Mouse (Mus musculus): Measurements from ENCODE around the gene Stpg1. TPM values are rescaled to one million over a fixed set of nuclear protein-coding genes. Genes with fewer than 3 reads are reported as not detected.

The Stpg1 gene
- polyA plus RNA-seq, 1 experiment from 2014 or later, result 0.23 TPM

DNA sequence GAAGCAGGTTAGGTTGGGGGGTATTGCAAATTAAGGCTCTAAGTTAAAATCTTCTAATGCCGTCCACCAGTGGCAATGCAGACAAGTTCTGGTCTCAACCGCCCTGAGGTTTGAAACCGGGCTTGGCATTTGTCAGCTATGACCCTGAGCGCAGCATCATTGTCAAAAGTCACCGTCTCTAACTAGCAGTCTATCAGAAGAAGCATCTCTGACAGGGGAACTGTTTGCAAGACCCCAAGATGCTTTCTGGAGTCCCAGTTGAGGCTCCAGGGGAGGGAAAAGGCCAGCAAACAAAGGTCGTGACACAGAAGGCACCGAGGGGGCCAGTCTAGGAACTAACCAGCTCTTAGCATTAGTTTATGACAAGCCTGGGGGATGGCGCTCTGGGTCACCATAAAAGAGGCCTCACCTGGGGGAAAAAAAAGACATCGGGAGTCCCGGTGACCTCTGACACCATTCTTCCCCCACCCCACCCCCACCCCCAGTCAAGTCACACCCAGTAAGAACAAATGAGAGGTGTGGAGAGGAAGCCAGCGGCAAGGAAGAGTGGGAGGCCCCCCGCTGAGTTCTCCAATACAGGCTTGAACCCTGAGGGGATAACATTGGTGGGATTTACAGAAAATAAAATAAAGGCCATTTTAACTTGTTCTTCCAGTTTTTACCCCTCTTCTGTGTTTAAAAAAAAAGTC is 86.8 kb downstream of the Stpg1 start:
- ATAC-seq (ENCODE audit: insufficient number of reproducible peaks, insufficient read depth, low FRiP score, low TSS enrichment), result no peak

DNA sequence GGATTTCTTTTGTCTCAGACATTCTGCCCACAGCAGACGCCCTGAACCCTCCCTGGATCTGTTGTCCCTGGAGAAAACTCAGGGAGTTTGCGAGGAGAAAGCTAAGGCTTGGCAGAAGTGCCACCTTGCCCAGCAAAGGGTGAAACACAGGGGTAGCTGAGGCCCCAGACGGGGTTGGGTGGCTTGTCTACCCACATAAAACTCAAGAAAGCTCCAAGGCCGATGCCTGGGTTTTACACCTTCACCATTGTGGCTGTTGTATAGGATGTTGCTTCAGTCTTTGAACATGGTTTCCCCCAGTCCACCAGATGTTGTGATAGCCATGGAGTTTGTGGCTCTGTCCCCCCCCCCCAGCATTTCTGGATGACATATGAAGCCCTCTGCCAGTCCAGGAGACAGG is 90.2 kb downstream of the Stpg1 start:
- Histone ChIP-seq H3K27me3 (no peaks in the 10 kb centered on the region), H3K9ac (no peak overlapping the region), H3K4me2 (replicated peaks) (no peak overlapping the region), H3K36me3 (no peaks in the 10 kb centered on the region), H3K27ac (no peak overlapping the region), H3K4me3 (no peak overlapping the region), H3K4me1 (peaks cover 10% of the 10 kb centered on the region; the same call in 1 of the 2 replicates), H3K9me3 (no peaks in the 10 kb centered on the region)
- WGBS, result 54% methylated on average over 4 of the region's 4 CpGs
- ATAC-seq (ENCODE audit: insufficient number of reproducible peaks, insufficient read depth, low FRiP score, low TSS enrichment), result no peak

More for the DNA sequence above, 86.8 kb downstream of the Stpg1 start:
- WGBS, result 25% methylated on average over 12 of the region's 12 CpGs
- Histone ChIP-seq H3K27me3 (no peaks in the 10 kb centered on the region), H3K4me3 (no peak overlapping the region), H3K27ac (no peak overlapping the region), H3K4me2 (replicated peaks) (no peak overlapping the region), H3K36me3 (no peaks in the 10 kb centered on the region), H3K9me3 (no peaks in the 10 kb centered on the region), H3K4me1 (peaks cover 10% of the 10 kb centered on the region; the same call in 1 of the 2 replicates), H3K9ac (no peak overlapping the region)

Small RNA genes within 50 kb of the gene (microRNA-seq; reads per million reads assigned to microRNA genes)
- not detected for gene Gm25317

Other genes with a start within 250 kb of the Stpg1 start
- gene Clic4, start 222.0 kb upstream of the Stpg1 start, polyA plus RNA-seq (2016; fragmentation: Nextera tagmentation; extraction: Ambion mirVana), result 171 and 176 TPM in 2 replicates
- gene Srrm1, start 141.5 kb upstream of the Stpg1 start, polyA plus RNA-seq (2016; fragmentation: Nextera tagmentation; extraction: Ambion mirVana), result 257 and 276 TPM in 2 replicates
- gene Ncmap, start 96.6 kb upstream of the Stpg1 start, polyA plus RNA-seq (2016; fragmentation: Nextera tagmentation; extraction: Ambion mirVana), result 3.5 and 3.9 TPM in 2 replicates
- 14.6 and 17.2 TPM in 2 replicates for gene Rcan3, start 60.9 kb upstream of the Stpg1 start, polyA plus RNA-seq (2016; fragmentation: Nextera tagmentation; extraction: Ambion mirVana)
- 2.6 and 3.1 TPM in 2 replicates for gene Nipal3, start 248 bp downstream of the Stpg1 start, polyA plus RNA-seq (2016; fragmentation: Nextera tagmentation; extraction: Ambion mirVana)
- 13.2 and 15.4 TPM in 2 replicates for gene Grhl3, start 78.8 kb downstream of the Stpg1 start, polyA plus RNA-seq (2016; fragmentation: Nextera tagmentation; extraction: Ambion mirVana)
- gene Ifnlr1, start 191.5 kb downstream of the Stpg1 start, polyA plus RNA-seq (2016; fragmentation: Nextera tagmentation; extraction: Ambion mirVana), result 1.4 and 1.8 TPM in 2 replicates
- not detected in 2 replicates for gene Il22ra1, start 233.4 kb downstream of the Stpg1 start, polyA plus RNA-seq (2016; fragmentation: Nextera tagmentation; extraction: Ambion mirVana)